Mouse (Mus musculus) CH12.LX (cell line): Measurements from ENCODE around the gene Abcb10. TPM values are rescaled to one million over a fixed set of nuclear protein-coding genes. Genes with fewer than 3 reads are reported as not detected.

Source experiments
- DNase-seq: peaks from one replicate; pipeline ENCODE4 v3.0.0-alpha.2; 2013; ENCODE audit errors: extremely low read depth
- H3K27ac ChIP-seq: 2 replicates; pipeline ENCODE4 v1.5.1; 2012; ENCODE audit warnings: low read depth, mild to moderate bottlenecking, control low read depth, moderate library complexity; ENCODE audit not compliant: insufficient read depth
- H3K27me3 ChIP-seq: replicated peaks from 2 replicates; pipeline ENCODE3; 2012; ENCODE audit warnings: inconsistent platforms
- H3K36me3 ChIP-seq, 2 experiments: replicated peaks in 1 of 2; 2 replicates each; pipeline versions ENCODE3 to v1.6.1; 2012; ENCODE audit warnings: inconsistent platforms in 1 of 2, low read length in 1 of 2, mild to moderate bottlenecking in 1 of 2, mixed read lengths in 1 of 2, moderate library complexity in 1 of 2; ENCODE audit not compliant: control insufficient read depth in 1 of 2, insufficient read depth in 1 of 2
- H3K4me1 ChIP-seq, 2 experiments: 2 replicates each; pipeline ENCODE4 v1.6.1; 2012; ENCODE audit warnings: inconsistent platforms in 1 of 2, moderate library complexity in 1 of 2; ENCODE audit not compliant: insufficient read depth in 2 of 2, control insufficient read depth in 1 of 2
- H3K4me2 ChIP-seq: 2 replicates; pipeline ENCODE4 v1.6.1; 2012; ENCODE audit warnings: low read depth, mild to moderate bottlenecking, control low read depth; ENCODE audit not compliant: poor library complexity, insufficient read depth, severe bottlenecking
- H3K4me3 ChIP-seq, 3 experiments: fragments of 150-350 bp in 1 of 3; sonication (generic) in 1 of 3; replicated peaks in 1 of 3; 2 replicates each; pipeline versions ENCODE3 to v1.5.1; 2011 to 2012; ENCODE audit warnings: low read depth in 2 of 3, low read length in 2 of 3, mild to moderate bottlenecking in 2 of 3, moderate library complexity in 2 of 3, control low read depth in 1 of 3, improper control_type of control experiment in 1 of 3, inconsistent platforms in 1 of 3, mixed read lengths in 1 of 3; ENCODE audit not compliant: poor library complexity in 1 of 3
- H3K79me2 ChIP-seq: replicated peaks from 2 replicates; pipeline ENCODE4 v1.6.1; 2012; ENCODE audit warnings: mild to moderate bottlenecking, moderate library complexity; ENCODE audit not compliant: control insufficient read depth, poor library complexity, insufficient read depth, severe bottlenecking; ENCODE audit errors: extremely low read depth
- H3K9ac ChIP-seq: 2 replicates; pipeline ENCODE4 v1.6.1; 2012; ENCODE audit warnings: low read depth, mild to moderate bottlenecking, control low read depth, moderate library complexity; ENCODE audit not compliant: insufficient read depth
- H3K9me3 ChIP-seq: replicated peaks from 2 replicates; pipeline ENCODE3; 2012; ENCODE audit warnings: low read length, inconsistent platforms, mixed read lengths
- BHLHE40 ChIP-seq: IDR thresholded peaks from 2 replicates; pipeline ENCODE4 v1.6.1; 2011; ENCODE audit warnings: mild to moderate bottlenecking, low read depth, low read length, improper control_type of control experiment
- CTCF ChIP-seq, 2 experiments: IDR thresholded peaks in 1 of 2; conservative IDR thresholded peaks in 1 of 2; 2 replicates each; pipeline ENCODE4 v1.5.1; 2011 to 2012; ENCODE audit warnings: low read depth in 2 of 2, low read length in 2 of 2, improper control_type of control experiment in 1 of 2, inconsistent platforms in 1 of 2, mild to moderate bottlenecking in 1 of 2, moderate library complexity in 1 of 2
- ELF1 ChIP-seq: IDR thresholded peaks from 2 replicates; pipeline ENCODE4 v1.6.1; 2014; ENCODE audit warnings: low read depth, mild to moderate bottlenecking, inconsistent platforms, low read length, improper control_type of control experiment
- EP300 ChIP-seq: IDR thresholded peaks from 2 replicates; pipeline ENCODE4 v1.6.1; 2011; ENCODE audit warnings: low read length, improper control_type of control experiment
- HCFC1 ChIP-seq: IDR thresholded peaks from 2 replicates; pipeline ENCODE4 v1.6.1; 2012; ENCODE audit warnings: low read depth, mild to moderate bottlenecking, inconsistent platforms, low read length, improper control_type of control experiment
- IRF4 ChIP-seq: IDR thresholded peaks from 2 replicates; pipeline ENCODE4 v1.6.1; 2014; ENCODE audit warnings: low read depth, mild to moderate bottlenecking, inconsistent platforms, low read length, improper control_type of control experiment
- JUN ChIP-seq: IDR thresholded peaks from 2 replicates; pipeline ENCODE4 v1.6.1; 2011; ENCODE audit warnings: low read depth, mild to moderate bottlenecking, low read length, improper control_type of control experiment, moderate library complexity; ENCODE audit not compliant: insufficient read depth
- JUND ChIP-seq: conservative IDR thresholded peaks from 2 replicates; pipeline ENCODE4 v1.6.1; 2011; ENCODE audit warnings: low read depth, low read length, improper control_type of control experiment
- MYC ChIP-seq: IDR thresholded peaks from 2 replicates; pipeline ENCODE4 v1.6.1; 2011; ENCODE audit warnings: low read depth, mild to moderate bottlenecking, improper control_type of control experiment, low read length
- POLR2A ChIP-seq: IDR thresholded peaks from 2 replicates; pipeline ENCODE4 v1.6.1; 2011; ENCODE audit warnings: low read depth, mild to moderate bottlenecking, improper control_type of control experiment, low read length
- RCOR1 ChIP-seq: conservative IDR thresholded peaks from 2 replicates; pipeline ENCODE4 v1.6.1; 2012; ENCODE audit warnings: low read depth, mild to moderate bottlenecking, inconsistent platforms, low read length, improper control_type of control experiment
- TCF12 ChIP-seq: IDR thresholded peaks from 2 replicates; pipeline ENCODE4 v1.6.1; 2014; ENCODE audit warnings: low read depth, mild to moderate bottlenecking, inconsistent platforms, low read length, improper control_type of control experiment
- USF1 ChIP-seq: IDR thresholded peaks from 2 replicates; pipeline ENCODE4 v1.6.1; 2014; ENCODE audit warnings: low read depth, mild to moderate bottlenecking, inconsistent platforms, low read length, improper control_type of control experiment
- ZC3H11A ChIP-seq: IDR thresholded peaks from 2 replicates; pipeline ENCODE4 v1.6.1; 2012; ENCODE audit warnings: low read depth, mild to moderate bottlenecking, inconsistent platforms, low read length, improper control_type of control experiment
- ZMIZ1 ChIP-seq: IDR thresholded peaks from 2 replicates; pipeline ENCODE4 v1.6.1; 2012; ENCODE audit warnings: low read depth, mild to moderate bottlenecking, inconsistent platforms, low read length, improper control_type of control experiment
- ZNF384 ChIP-seq: IDR thresholded peaks from 2 replicates; pipeline ENCODE4 v1.6.1; 2012; ENCODE audit warnings: low read depth, low read length, improper control_type of control experiment, inconsistent platforms
- dilution Hi-C: fragments of 300-500 bp; cut with MboI; formaldehyde crosslinking; loops from 2 replicates; pipeline ENCODE4 v1.14.3; 2020; ENCODE audit warnings: low sequenced_read_pairs; ENCODE audit not compliant: extremely low pct_unique_long_range_greater_than_20kb, extremely low pct_ligation_motif_present
- in situ Hi-C: fragments of 300-500 bp; cut with MboI; formaldehyde crosslinking; loops from 3 replicates; pipeline ENCODE4 v1.14.3; 2019; ENCODE audit warnings: low sequenced_read_pairs, low pct_ligation_motif_present, low pct_unique_long_range_greater_than_20kb, mixed read lengths
- polyA plus RNA-seq: library from polyadenylated mRNA; unstranded; fragments of >175 nt; gene quantifications from 2 replicates; pipeline ENCODE4 v1.2.1, GENCODE M21; 2012; ENCODE audit warnings: low read depth; ENCODE audit not compliant: insufficient read length
- total RNA-seq, 2 experiments: library from RNA; depleted of rRNA; stranded (reverse); fragments of 300-350 nt in 1 of 2; fragments of >200 nt in 1 of 2; gene quantifications; 2 replicates each; pipeline ENCODE4 v1.2.3; 2012 to 2014

Abcb10 gene
- total and polyA plus RNA-seq, 3 experiments = 8.0 to 8.5 (median 8.1) TPM

GRCm38 (mm10) chr8:123982291-123982793 is 580 bp downstream of the Abcb10 start:
- peak overlapping the region; percentile 63 for H3K9ac ChIP-seq
- H3K4me1 ChIP-seq = peaks cover 0 to 37% of the 10 kb centered on the region in 2 experiments; a peak in 3 of 4 replicates
- no peak for TF ChIP-seq HCFC1
- TF ChIP-seq EP300 = no peak
- TF ChIP-seq ZC3H11A = no peak
- H3K36me3 ChIP-seq = peaks cover 0 to 11% of the 10 kb centered on the region in 2 experiments
- DNase-seq = no peak
- no peaks in the 10 kb centered on the region for H3K27me3 ChIP-seq
- H3K9me3 ChIP-seq = no peaks in the 10 kb centered on the region
- dilution Hi-C loops = no loop called here
- in situ Hi-C loops = no loop called here
- no peaks in the 10 kb centered on the region for H3K79me2 ChIP-seq
- H3K27ac ChIP-seq = no peak overlapping the region
- peak overlapping the region; percentile 49 to 71 (median 69) for H3K4me3 ChIP-seq
- peak overlapping the region; percentile 64 for H3K4me2 ChIP-seq

GRCm38 (mm10) chr8:123981674-123982073 is 1.2 kb downstream of the Abcb10 start:
- DNase-seq = no peak
- Histone ChIP-seq H3K27me3 (no peaks in the 10 kb centered on the region), H3K79me2 (no peaks in the 10 kb centered on the region), H3K9me3 (no peaks in the 10 kb centered on the region), H3K4me3 (no peak overlapping the region), H3K9ac (no peak overlapping the region), H3K4me2 (no peak overlapping the region), H3K36me3 (peaks cover 0 to 7% of the 10 kb centered on the region in 2 experiments), H3K4me1 (peaks cover 0 to 37% of the 10 kb centered on the region in 2 experiments; a peak in 3 of 4 replicates), H3K27ac (no peak overlapping the region)
- TF ChIP-seq MYC (no peak), CTCF (conservative IDR thresholded peaks at IDR 0.05 in 1 of 2, IDR thresholded peaks at IDR 0.05 in 1 of 2; ENCODE audit: low read depth in 2 of 2, low read length in 2 of 2) (no peak), USF1 (no peak), POLR2A (no peak), ZC3H11A (no peak), JUND (no peak), ZMIZ1 (no peak), ZNF384 (no peak), RCOR1 (no peak), ELF1 (no peak), TCF12 (no peak), JUN (no peak), BHLHE40 (no peak), IRF4 (no peak)
- in situ Hi-C loops = no loop called here
- dilution Hi-C loops = no loop called here
